Mouse (Mus musculus): Measurements from ENCODE around the gene Zbed4. TPM values are rescaled to one million over a fixed set of nuclear protein-coding genes. Genes with fewer than 3 reads are reported as not detected.
"Not testable (repeated sequence)": the region's sequence is repeated elsewhere in the genome, so short reads cannot be mapped to it uniquely, and the experiment has no call there.

Gene Zbed4
- total RNA-seq, 2 experiments from 2014 or later, result 10.2 to 10.7 TPM

DNA sequence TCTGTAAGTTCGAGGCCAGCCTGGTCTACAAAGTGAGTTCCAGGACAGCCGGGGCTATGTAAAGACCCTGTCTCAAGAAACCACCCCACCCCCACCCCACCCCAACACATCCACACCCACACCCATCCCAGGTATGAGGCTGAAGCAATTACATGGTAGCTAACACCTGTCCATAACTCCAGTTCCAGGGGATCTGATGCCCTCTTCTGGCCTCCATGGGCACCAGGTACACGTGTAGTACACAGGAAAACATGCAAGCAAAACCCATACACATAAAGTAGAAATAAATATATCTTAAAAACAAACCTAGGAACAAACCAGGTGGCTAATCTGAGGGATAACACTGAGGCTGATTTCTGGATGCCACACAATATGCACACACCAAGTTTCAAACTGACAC, 61.8 kb downstream of the Zbed4 start:
- DNase-seq, result no peak

GRCm38 (mm10) chr15:88813873-88814272, 62.4 kb downstream of the Zbed4 start:
- DNase-seq, result not testable (repeated sequence)

- no peak for DNase-seq
Observed at GRCm38 (mm10) chr15:88814411-88815047, 63.1 kb downstream of the Zbed4 start.

DNA sequence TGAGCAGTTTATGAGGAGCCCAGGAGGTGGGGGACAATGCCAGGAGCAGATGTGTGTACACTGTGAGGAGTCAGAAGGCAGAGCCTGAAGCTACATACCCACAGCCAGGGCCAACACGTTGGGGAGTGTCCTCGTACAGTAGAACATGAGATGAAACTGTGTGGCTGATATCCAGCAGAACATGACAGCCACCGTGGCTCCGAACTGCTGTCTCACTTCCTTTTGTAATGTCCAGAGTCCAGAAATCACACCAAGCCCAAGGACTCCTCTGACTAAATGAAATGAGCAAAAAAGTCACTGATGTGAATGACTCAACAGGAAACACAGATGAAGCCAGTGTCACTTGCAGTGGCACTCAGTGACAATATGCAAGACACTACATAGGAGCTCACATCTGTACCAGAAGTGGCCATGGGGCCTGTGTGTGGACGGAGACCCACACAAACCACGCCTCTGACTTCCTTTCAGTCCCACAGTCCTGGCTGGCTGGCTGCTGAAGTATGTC, 63.8 kb downstream of the Zbed4 start:
- DNase-seq, result no peak

- peak; percentile 100 for DNase-seq
Observed at GRCm38 (mm10) chr15:88819026-88819905, 67.8 kb downstream of the Zbed4 start, which contains the start of the genes Alg12 and Creld2. TSS of gene Alg12 (minus strand) at chr15:88819318. TSS of gene Creld2 (plus strand) at chr15:88819646.

GRCm38 (mm10) chr15:88819906-88820303, 68.4 kb downstream of the Zbed4 start:
- no peak for DNase-seq

- DNase-seq, result no peak
Observed at GRCm38 (mm10) chr15:88821403-88821802, 69.9 kb downstream of the Zbed4 start.

GRCm38 (mm10) chr15:88822513-88822912, 71.1 kb downstream of the Zbed4 start:
- DNase-seq, result no peak

GRCm38 (mm10) chr15:88823376-88823775, 71.9 kb downstream of the Zbed4 start:
- no peak for DNase-seq

DNA sequence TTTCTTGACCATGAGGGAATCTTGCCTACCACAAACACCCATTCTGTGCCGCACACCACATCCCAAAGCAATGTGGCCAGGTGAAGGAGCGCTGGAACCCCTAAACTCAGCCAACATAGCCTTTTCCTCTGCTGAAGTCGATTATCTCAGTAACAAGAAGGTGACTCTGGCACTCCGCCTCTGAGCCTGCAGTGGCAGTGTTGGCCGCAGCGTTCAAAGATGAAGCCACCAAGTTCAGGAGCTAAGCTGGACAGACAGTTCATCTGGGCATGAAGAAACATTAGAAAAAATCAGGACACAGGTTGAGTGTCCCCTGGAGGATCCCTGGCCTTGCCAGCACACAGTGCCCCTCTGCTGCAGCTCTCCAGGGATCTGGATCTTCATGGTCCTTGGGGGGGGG, 76.0 kb downstream of the Zbed4 start:
- DNase-seq, result no peak

GRCm38 (mm10) chr15:88827991-88828799, 76.7 kb downstream of the Zbed4 start:
- peak in 1 of 2 experiments; percentile 13 for DNase-seq

DNA sequence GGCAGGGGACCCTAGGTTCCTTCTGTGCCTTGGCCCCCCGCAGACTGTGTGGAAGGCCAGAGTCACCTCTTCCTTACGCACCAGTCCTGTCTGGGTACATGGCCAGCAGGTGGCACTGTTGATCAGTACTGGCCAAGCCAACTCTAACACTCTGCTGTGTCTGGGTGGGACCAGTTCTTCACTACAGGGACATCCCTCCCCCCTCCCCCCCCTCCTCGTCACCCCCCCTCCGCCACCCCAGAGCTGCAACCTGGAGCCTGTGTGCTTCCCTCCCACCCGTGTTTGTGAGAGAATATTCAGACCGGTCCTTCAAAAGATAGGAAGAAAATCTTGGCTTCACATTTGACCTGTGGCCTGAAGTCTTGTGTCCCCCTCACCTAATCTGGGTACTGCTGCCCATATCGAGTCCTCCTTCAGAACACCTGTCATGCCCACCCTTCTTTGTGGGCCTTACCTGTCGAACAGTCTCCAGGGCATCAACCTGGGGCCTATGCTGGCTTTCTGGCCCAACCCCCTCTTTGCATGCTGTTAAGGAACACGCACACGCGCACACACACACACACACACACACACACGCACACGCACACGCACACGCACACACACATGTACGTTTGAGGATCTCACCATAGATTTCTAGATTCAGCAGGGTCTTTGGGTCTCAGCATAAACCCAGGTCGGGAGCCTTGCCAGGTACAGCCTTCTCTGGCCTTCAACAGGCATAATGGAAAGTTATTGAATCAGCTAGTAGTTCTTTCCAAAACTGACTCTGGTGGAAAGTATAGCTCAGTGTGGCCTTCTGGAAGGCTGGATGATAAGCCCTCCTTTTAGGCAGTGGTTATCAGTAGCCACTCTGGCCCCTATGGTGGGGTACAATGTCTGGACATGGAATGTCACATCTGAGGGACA, 77.6 kb downstream of the Zbed4 start:
- DNase-seq, result peak; percentile 81 to 83

GRCm38 (mm10) chr15:88829791-88830440, 78.5 kb downstream of the Zbed4 start:
- no peak for DNase-seq

DNA sequence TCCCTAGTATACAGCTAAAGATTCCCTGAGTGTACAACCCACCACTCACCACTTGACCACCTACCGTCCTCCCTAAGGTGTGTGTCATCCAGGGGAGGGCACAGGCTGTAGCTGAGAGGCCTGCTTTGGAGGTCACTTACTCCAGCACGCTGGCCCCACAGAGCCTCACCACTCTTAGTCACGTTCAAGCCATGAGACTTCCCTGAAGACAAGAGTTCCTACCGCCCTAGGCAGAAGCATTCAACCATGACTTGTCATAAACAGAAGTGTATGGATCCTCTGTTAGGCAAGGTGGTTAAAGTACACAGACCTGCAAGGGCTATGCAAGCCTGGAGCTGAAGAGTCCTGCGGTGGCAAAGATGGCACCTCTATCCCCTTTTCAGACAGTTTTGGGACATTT, 79.2 kb downstream of the Zbed4 start:
- DNase-seq, result no peak

DNA sequence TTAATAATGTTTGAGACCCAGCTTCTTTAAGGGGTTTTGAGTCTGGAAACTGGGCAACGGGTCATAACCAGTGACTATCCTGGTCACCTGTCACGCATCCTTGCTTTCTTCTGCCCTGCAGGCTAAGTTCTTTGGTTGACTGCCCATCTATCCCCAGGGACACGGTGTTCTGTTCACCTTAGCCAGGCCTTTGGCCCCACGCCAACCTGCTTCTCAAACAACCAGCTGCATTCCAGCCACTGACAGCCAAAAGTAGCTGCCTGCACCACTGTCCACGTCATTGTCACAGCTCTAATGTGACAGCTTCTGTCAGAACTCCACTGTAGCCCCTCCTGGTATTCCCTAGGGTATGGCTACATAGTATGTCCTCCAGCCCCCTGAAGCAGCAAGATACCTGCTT, 80.0 kb downstream of the Zbed4 start:
- no peak for DNase-seq

DNA sequence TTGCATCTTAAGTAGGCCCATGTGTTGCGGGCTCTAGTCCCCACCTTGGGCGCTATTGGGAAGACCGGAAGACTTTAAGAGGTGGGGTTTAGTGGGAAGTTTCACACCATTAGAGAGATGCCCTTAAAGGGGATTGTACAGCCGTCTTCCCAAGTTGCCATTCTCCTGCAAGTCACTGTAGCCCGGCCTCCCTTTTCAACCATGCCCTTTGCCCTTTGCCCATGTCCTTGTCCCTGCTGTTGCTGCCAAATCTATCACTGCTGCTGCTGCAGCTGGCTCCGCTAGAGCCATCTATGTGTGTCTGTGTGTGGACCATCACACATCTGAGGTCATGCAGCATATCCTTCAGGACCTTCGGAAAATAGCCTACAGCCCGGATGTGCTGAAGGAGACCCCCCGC, 81.1 kb downstream of the Zbed4 start:
- no peak for DNase-seq

Other genes starting within 250 kb of the Zbed4 start
- not detected for gene Zdhhc25, start 151.4 kb upstream of the Zbed4 start, total RNA-seq (2021)
- 10 to 100 TPM; 54.7 to 56.2 TPM for gene Brd1, start 17.4 kb upstream of the Zbed4 start, total RNA-seq (2021)
- gene Alg12, start 67.7 kb downstream of the Zbed4 start, total RNA-seq (2021), result 10 to 100 TPM; 13.0 to 16.3 TPM
- gene Creld2, start 68.0 kb downstream of the Zbed4 start, total RNA-seq (2021), result 10 to 100 TPM; 29.3 to 41.6 TPM
- gene Pim3, start 110.5 kb downstream of the Zbed4 start, total RNA-seq (2021), result 10 to 100 TPM; 36.7 to 37.1 TPM
- gene Ttll8, start 202.8 kb downstream of the Zbed4 start, total RNA-seq (2021), result 1 to 10 TPM; 2.5 to 2.9 TPM
- 100 to 1,000 TPM; 117 to 124 TPM for gene Mlc1, start 227.3 kb downstream of the Zbed4 start, total RNA-seq (2021)
- not detected for gene Mov10l1, start 231.2 kb downstream of the Zbed4 start, total RNA-seq (2021)